Mouse (Mus musculus) heart, postnatal 36 days (tissue): ENCODE measurements around the gene Teddm2. TPM values are rescaled to one million over a fixed set of nuclear protein-coding genes. Genes with fewer than 3 reads are reported as not detected.
A peak's percentile ranks its signal among the peaks of the same experiment; 100 is the strongest.
"Not testable (repeated sequence)": the region's sequence is repeated elsewhere in the genome, so short reads cannot be mapped to it uniquely, and the experiment has no call there.

Experiments
- DNase-seq, 2 experiments: peaks; one replicate each; pipeline ENCODE4 v3.0.0; 2021 to 2022
- intact Hi-C: fragments of 180-260 bp; cut with DNase I; formaldehyde crosslinking; loops from one replicate; pipeline ENCODE4 v1.15.1; 2025
- total RNA-seq, 2 experiments: library from RNA; stranded (reverse); gene quantifications; 2 replicates each; pipeline ENCODE4 v1.2.3; 2021

Gene Teddm2
- total RNA-seq, 2 experiments from 2014 or later, result 0.78 to 1.1 TPM

DNA sequence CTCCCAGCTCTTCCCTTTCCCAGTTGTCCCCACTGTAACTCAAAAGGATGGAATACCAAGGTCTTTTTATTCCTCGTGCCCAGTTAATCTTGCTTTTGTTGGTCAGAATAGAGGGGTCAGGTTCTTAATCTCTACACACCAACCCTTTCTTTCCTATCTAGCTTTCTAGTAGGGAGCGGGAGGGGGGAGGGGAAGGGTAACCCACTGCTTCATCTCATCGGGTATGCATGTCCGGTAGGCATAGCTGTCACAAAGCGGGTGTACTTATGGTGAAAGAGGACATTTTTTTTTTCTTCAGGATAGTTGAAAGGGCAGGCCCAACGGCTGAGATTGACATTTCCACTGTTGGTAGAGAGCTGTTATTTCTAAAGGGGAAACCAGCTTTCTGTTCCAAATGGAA is 8.2 kb upstream of the Teddm2 start:
- intact Hi-C loops, result no loop called here
- no peak for DNase-seq

DNA sequence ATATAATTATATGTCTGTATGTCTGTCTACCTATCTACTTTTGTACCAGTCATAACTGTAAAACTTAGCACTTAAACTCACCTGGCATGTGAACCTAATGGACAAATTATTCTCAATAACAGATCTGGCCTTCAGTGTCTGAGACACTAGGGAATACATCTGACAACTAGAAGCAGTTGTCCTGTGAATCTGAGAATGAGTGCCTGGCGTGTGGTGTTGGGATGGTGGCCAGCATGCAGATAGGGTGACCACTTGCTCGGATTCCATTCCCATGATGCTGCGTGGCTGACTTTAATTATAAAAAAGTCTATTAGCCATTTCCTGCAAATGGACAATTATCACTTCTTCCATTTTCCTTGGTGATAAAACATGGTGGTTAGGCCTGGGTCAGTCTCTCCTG is 5.9 kb upstream of the Teddm2 start:
- intact Hi-C loops, result no loop called here

DNA sequence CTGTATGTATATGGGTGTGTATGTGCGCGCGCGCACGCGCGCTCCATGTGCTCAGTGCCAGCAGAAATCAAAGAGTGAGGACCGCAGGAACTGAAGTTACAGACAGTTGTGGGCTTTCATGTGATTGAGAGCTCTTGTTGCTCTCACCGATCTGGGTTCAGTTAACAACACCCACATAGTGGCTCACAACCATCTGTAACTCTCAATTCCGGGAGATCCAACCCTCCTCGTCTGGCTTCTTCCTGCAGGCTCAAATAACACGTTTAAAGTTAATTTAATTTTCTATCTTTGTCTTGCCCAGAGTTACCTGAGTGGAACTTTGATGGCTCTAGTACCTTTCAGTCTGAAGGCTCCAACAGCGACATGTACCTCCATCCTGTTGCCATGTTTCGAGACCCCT is 4.2 kb upstream of the Teddm2 start:
- intact Hi-C loops, result no loop called here
- DNase-seq, result no peak

More for the DNA sequence above, 5.9 kb upstream of the Teddm2 start:
- no peak for DNase-seq

GRCm38 (mm10) chr1:153903006-153903405 is 3.0 kb upstream of the Teddm2 start:
- intact Hi-C loops, result no loop called here
- no peak for DNase-seq

GRCm38 (mm10) chr1:153900860-153901730 is 1.1 kb upstream of the Teddm2 start:
- intact Hi-C loops, result loop anchor here (1.0 to 2.0 kb wide), 2 partner anchors 18 to 131 kb away; no protein-coding TSS in a partner anchor
- DNase-seq, result peak; percentile 67 to 73

- intact Hi-C loops, result loop anchor here (1.0 to 2.0 kb wide), 2 partner anchors 18 to 132 kb away; no protein-coding TSS in a partner anchor
- peak in 1 of 2 experiments; percentile 60 for DNase-seq
Observed at GRCm38 (mm10) chr1:153900381-153900780, 353 bp upstream of the Teddm2 start.

- no peak for DNase-seq
- intact Hi-C loops, result no loop called here
Observed at GRCm38 (mm10) chr1:153898989-153899730, 868 bp downstream of the Teddm2 start.

GRCm38 (mm10) chr1:153897196-153897595 is 2.8 kb downstream of the Teddm2 start:
- intact Hi-C loops, result no loop called here
- no peak for DNase-seq

DNA sequence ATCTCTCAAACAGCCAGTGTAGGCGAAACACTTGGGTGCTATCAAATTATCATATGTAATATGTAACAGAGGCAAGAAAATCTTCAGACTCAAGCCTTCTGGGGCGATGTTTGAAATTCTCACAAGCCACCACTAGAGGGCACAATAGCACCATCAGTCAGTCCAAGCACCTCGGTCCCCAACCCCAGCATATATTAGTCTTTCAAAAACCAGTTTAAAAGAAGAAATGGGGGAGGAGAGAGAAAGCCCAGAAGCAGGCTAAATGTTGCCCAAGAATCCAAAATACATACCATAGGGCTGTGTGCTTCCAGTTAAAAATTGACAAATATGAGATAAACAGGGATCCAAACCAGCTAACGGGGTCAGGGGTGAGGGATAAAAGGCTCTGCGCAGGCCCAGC is 5.0 kb downstream of the Teddm2 start:
- peak; percentile 78 to 79 for DNase-seq
- intact Hi-C loops, result loop anchor here (1.0 to 2.0 kb wide), 4 partner anchors 137 to 834 kb away; no protein-coding TSS in a partner anchor

GRCm38 (mm10) chr1:153894201-153894893 is 5.7 kb downstream of the Teddm2 start:
- no peak for DNase-seq
- intact Hi-C loops, result loop anchor here (2.0 kb wide), 1 partner anchor 834 kb away; no protein-coding TSS in a partner anchor

- intact Hi-C loops, result loop anchor here (2.0 kb wide), 1 partner anchor 835 kb away; no protein-coding TSS in a partner anchor
- no peak for DNase-seq
Observed at GRCm38 (mm10) chr1:153893746-153894145, 6.3 kb downstream of the Teddm2 start.

GRCm38 (mm10) chr1:153891442-153891841 is 8.6 kb downstream of the Teddm2 start, which contains the start of gene Teddm1a:
Teddm1a (plus strand) TSS chr1:153891742.
- intact Hi-C loops, result no loop called here
- no peak for DNase-seq

GRCm38 (mm10) chr1:153890121-153890520 is 9.9 kb downstream of the Teddm2 start:
- DNase-seq, result no peak
- intact Hi-C loops, result no loop called here

DNA sequence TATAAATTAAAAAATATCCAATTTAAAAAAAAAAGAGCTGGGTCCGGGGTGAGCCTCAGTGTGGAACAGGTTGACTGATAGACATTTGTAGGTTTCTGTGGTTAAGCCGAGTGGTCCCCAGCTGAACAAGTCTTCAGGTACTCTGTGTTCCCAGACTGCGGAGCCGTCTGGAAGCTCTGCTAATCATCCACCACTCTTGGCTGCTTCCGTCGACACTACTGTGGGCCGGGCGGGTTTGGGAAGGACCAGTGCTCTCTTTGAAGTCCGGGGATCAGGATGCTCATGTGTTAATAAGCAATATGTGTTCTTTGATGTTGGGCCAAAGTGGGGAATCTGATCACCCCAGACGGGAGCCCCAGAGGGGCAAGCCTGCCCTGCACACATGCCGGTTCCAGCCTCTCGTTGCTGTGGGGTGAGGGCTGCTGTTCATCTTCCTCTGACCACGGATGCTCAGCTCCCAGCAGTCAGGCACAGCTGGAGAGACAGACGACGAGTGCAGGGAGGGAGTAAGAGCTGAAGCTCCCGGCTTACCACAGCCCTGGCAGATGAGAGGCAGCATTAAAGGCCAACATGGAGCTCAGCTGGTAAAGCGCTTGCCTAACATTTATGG is 13.9 kb downstream of the Teddm2 start:
- intact Hi-C loops, result no loop called here
- no peak for DNase-seq

DNA sequence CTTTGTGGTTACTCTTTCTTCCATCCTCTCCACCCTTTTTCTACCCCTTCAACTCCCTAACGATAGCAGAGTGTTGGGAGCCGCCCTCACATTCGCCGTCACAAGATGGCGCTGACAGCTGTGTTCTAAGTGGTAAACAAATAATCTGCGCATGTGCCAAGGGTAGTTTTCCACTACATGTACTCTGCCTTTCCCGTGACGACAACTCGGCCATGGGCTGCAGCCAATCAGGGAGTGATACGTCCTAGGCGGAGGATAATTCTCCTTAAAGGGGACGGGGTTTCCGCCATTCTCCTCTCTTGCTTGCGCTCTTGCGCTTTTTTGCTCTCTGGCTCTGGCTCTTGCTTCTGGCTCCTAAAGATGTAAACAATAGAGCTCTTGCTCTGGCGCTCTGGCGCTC is 19.6 kb downstream of the Teddm2 start:
- DNase-seq, intact Hi-C loops: not testable (repeated sequence)

GRCm38 (mm10) chr1:153874045-153874444 is 26.0 kb downstream of the Teddm2 start, which contains the start of gene Teddm1b:
Teddm1b (plus strand) TSS chr1:153874345.
- intact Hi-C loops, result no loop called here
- DNase-seq, result no peak

- intact Hi-C loops, result no loop called here
- DNase-seq, result no peak
Observed at GRCm38 (mm10) chr1:153855946-153856345, 44.1 kb downstream of the Teddm2 start.

GRCm38 (mm10) chr1:153852696-153853095 is 47.3 kb downstream of the Teddm2 start:
- DNase-seq, intact Hi-C loops: not testable (repeated sequence)

DNA sequence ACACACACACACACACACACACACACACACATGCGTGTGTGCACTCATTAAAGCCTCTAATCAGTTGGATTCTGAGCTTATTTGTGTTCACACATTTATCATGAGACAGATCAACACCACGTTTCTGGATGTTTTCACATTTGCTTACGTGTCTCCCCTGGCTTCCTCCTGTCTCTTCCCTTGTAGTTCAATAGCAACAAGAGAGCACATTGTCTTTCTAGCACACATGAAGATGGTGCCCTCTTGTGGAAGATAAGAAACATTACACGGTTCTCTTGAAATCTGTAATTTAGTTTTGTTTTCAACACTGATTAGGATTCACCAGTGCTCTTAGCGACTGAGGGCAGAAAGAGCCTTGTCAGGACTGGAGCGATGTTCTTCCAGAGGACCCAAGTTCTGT is 53.2 kb downstream of the Teddm2 start:
- intact Hi-C loops, result no loop called here
- DNase-seq, result peak in 1 of 2 experiments; percentile 5

- intact Hi-C loops, result no loop called here
- DNase-seq, result no peak
Observed at GRCm38 (mm10) chr1:153846420-153846819, 53.6 kb downstream of the Teddm2 start.
